Mouse (Mus musculus): Measurements from ENCODE around the gene Tmem19. TPM values are rescaled to one million over a fixed set of nuclear protein-coding genes. Genes with fewer than 3 reads are reported as not detected.

Tmem19 gene
- polyA plus RNA-seq, 1 experiment from 2014 or later, result 31.1 TPM

DNA sequence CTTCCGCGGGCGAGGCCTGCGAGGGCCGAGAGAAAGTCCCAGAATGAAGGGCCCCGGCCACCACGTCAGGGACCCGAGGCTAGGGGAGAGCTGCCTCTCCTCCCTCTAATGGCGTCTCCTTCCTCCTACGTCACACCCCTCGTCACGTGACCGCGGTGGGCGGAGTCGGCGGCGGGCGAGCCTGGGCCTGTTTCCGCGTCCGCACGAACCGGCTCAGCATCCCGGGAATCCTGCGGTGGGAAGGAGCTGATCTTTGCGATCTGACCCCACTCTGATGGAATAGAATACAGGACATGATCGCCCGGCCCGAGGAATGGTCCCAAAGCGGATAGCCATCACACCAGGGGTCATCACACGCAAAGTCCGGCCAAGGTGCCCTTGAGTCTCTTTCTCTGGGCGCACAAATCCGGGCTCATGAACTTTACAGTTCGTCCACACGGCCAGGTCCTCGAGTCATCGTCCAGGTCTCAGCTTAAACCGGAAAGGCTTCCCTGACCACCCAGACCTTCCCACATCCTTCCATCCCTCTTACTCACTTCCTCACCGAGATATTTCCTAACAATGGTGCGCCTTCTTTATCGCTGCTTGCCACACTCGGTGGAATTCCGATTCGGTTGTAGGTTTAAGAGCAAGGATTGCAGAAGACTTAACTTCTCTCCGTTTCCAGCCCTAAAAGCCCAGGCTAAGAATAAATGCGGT lies 46.7 kb downstream of the Tmem19 start, which contains the start of gene Rab21:
TSS of gene Rab21 (minus strand) at position 122 of the 699 bp plus-strand sequence.
- Histone ChIP-seq H3K4me1 (ENCODE audit: insufficient read depth, low read depth, low read length) (peaks cover 15% of the 10 kb centered on the region; the same call in 1 of the 2 replicates), H3K4me2 (replicated peaks; ENCODE audit: low read depth, low read length) (peak within 1 kb of the TSS; percentile 76), H3K4me3 (ENCODE audit: low read depth, low read length) (peak within 1 kb of the TSS; percentile 92), H3K9ac (replicated peaks; ENCODE audit: low read depth) (peak within 1 kb of the TSS; percentile 92), H3K36me3 (ENCODE audit: insufficient read depth, low read length) (no peaks in the 10 kb centered on the region), H3K9me3 (ENCODE audit: low read length) (no peaks in the 10 kb centered on the region), H3K27me3 (replicated peaks; ENCODE audit: insufficient read depth, low read length) (no peaks in the 10 kb centered on the region), H3K27ac (ENCODE audit: low read length) (peak within 1 kb of the TSS; percentile 98)
- WGBS, result under 1% methylated on average over 47 of the region's 48 CpGs
- peak; percentile 93 for ATAC-seq
- no peak for TF ChIP-seq CTCF (IDR thresholded peaks at IDR 0.05)
- no peak; the same call in 1 of the 2 replicates for TF ChIP-seq EP300 (IDR thresholded peaks at IDR 0.05)
- DNase-seq (ENCODE audit: low spot score), result peak; percentile 95

DNA sequence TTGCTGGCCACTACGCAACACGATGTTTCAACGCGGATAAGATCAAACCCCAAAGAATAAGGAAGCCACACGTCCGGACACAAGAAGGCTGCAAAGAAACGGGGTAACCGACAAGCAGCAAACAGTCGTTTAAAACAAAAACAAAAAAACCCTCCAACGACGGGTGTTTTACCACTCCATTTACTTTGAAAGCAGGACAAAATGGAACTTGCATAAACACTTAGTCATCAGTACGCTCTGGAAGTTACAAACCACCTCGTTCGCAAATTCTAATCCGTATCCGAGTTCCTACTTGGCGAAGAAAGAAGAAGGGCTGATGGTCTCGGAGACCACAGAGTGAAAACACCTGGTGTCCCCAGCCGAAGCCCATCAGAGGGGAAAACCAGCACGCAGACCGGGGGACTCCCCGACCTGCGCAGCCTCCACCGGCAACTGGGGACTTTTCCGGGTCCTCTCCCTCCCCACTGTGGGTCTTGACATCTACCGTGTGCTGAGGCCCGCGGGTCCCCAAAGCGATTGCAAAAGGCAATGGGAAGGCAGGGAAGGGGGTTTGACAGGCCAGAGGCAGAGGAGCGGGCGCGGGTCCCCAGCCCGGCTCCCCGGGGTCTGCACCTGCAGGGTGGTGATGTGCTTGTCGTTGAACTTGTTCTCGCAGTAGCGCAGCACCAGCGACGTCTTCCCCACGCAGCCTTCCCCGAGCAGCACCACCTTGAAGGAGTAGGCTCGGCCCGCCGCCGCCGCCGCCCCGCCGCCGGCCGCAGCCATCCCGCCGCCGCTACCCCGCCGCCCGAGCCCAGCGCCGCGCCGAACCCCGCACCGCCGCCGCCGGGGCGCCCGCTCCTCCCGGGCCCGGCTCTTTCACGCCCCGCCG lies 47.5 kb downstream of the Tmem19 start:
- Histone ChIP-seq H3K4me3 (ENCODE audit: low read depth, low read length) (peak overlapping the region; percentile 92), H3K4me2 (replicated peaks; ENCODE audit: low read depth, low read length) (peak overlapping the region; percentile 76), H3K27ac (ENCODE audit: low read length) (peak overlapping the region; percentile 98), H3K27me3 (replicated peaks; ENCODE audit: insufficient read depth, low read length) (no peaks in the 10 kb centered on the region), H3K9ac (replicated peaks; ENCODE audit: low read depth) (peak overlapping the region; percentile 92), H3K36me3 (ENCODE audit: insufficient read depth, low read length) (no peaks in the 10 kb centered on the region), H3K4me1 (ENCODE audit: insufficient read depth, low read depth, low read length) (peaks cover 15% of the 10 kb centered on the region; the same call in 1 of the 2 replicates), H3K9me3 (ENCODE audit: low read length) (no peaks in the 10 kb centered on the region)
- no peak for TF ChIP-seq CTCF (IDR thresholded peaks at IDR 0.05)
- no peak for TF ChIP-seq EP300 (IDR thresholded peaks at IDR 0.05)
- peak; percentile 52 for ATAC-seq
- WGBS, result under 1% methylated on average over 52 of the region's 73 CpGs
- DNase-seq (ENCODE audit: low spot score), result peak; percentile 49

DNA sequence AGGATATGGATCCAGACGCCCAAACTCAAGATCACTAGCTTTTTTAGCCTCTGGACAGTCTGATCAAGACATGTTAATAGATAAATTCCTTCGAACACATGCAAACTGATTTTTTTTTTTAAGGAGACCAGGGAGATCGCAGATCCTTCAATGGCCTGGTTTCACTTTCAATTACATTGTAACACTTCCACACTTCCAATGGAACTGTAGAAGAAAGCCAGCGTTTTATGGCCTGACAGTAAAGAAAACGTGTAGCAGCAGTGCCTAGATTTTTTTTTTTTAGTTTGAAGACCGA lies 48.1 kb downstream of the Tmem19 start:
- H3K4me3 ChIP-seq (ENCODE audit: low read depth, low read length), result peak overlapping the region; percentile 92
- ATAC-seq, result no peak
- 6% methylated on average over 6 of the region's 6 CpGs for WGBS
- TF ChIP-seq EP300 (IDR thresholded peaks at IDR 0.05) (no peak), CTCF (IDR thresholded peaks at IDR 0.05) (no peak)
- peak; percentile 69 for DNase-seq (ENCODE audit: low spot score)
- no peaks in the 10 kb centered on the region for H3K27me3 ChIP-seq (replicated peaks; ENCODE audit: insufficient read depth, low read length)
- H3K9ac ChIP-seq (replicated peaks; ENCODE audit: low read depth), result peak overlapping the region; percentile 92
- H3K4me1 ChIP-seq (ENCODE audit: insufficient read depth, low read depth, low read length), result peaks cover 15% of the 10 kb centered on the region; the same call in 1 of the 2 replicates
- no peaks in the 10 kb centered on the region for H3K9me3 ChIP-seq (ENCODE audit: low read length)
- no peaks in the 10 kb centered on the region for H3K36me3 ChIP-seq (ENCODE audit: insufficient read depth, low read length)
- H3K4me2 ChIP-seq (replicated peaks; ENCODE audit: low read depth, low read length), result peak overlapping the region; percentile 76
- H3K27ac ChIP-seq (ENCODE audit: low read length), result peak overlapping the region; percentile 98

DNA sequence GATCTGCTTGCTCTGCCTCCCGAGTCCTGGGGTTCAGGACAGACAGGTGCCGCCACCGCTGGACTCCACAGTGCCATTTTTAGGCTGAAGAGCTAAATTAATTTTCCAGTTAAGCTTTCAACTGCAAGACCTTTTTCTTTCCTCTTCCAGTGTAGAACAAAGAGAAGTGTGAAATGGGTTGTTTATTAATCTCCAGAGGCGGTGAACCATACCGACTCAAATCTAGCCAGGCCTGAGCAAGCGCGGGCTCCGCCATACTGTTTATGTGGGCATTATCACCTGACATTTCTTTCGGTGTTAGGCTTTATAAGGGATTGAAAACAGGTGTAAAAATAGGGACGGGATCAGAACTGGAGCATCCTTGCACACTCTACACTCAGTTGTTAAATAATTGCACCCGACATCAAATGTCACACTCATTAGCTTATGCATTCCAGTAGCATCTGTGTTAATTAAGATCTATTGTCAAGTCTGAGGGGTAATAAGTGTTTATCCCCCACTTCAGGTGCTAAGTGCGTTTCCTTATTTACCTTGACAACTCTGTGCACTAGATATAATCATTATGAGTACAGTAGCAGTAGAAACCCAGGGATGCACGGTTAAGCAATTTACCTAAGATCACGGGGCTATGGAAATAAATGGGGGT lies 48.5 kb downstream of the Tmem19 start:
- DNase-seq (ENCODE audit: low spot score), result no peak
- H3K27ac ChIP-seq (ENCODE audit: low read length), result peak overlapping the region; percentile 98; the same call in 1 of the 2 replicates
- no peaks in the 10 kb centered on the region for H3K27me3 ChIP-seq (replicated peaks; ENCODE audit: insufficient read depth, low read length)
- H3K4me3 ChIP-seq (ENCODE audit: low read depth, low read length), result peak overlapping the region; percentile 92
- no peaks in the 10 kb centered on the region for H3K9me3 ChIP-seq (ENCODE audit: low read length)
- H3K9ac ChIP-seq (replicated peaks; ENCODE audit: low read depth), result peak overlapping the region; percentile 30; the same call in 1 of the 2 replicates
- ATAC-seq, result no peak
- WGBS, result 69% methylated on average over 14 of the region's 14 CpGs
- H3K4me1 ChIP-seq (ENCODE audit: insufficient read depth, low read depth, low read length), result peaks cover 15% of the 10 kb centered on the region; the same call in 1 of the 2 replicates
- peak overlapping the region; percentile 76 for H3K4me2 ChIP-seq (replicated peaks; ENCODE audit: low read depth, low read length)
- TF ChIP-seq CTCF (IDR thresholded peaks at IDR 0.05) (no peak), EP300 (IDR thresholded peaks at IDR 0.05) (no peak)
- H3K36me3 ChIP-seq (ENCODE audit: insufficient read depth, low read length), result no peaks in the 10 kb centered on the region

DNA sequence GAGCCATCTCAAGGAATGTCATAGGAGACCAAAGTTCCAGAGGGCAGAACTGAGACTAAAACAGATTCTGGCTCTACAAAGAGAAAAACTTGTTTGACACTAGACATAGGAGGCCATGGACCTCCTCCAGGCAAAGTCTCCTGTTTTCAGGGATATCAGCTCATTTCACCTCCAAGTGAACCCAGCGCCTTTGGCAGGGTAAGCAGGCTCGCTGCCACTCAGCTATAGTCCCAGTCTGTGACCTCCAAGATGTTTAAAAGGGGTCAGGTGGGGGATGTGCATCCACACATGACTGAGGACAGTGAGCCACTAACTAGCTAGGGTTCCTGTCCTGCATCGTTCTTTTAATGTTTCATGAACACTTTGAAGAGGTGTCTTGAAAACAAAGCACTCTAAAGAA lies 49.6 kb downstream of the Tmem19 start:
- Histone ChIP-seq H3K9me3 (ENCODE audit: low read length) (no peaks in the 10 kb centered on the region), H3K27ac (ENCODE audit: low read length) (peak overlapping the region; percentile 33), H3K4me1 (ENCODE audit: insufficient read depth, low read depth, low read length) (peaks cover 15% of the 10 kb centered on the region; the same call in 1 of the 2 replicates), H3K4me2 (replicated peaks; ENCODE audit: low read depth, low read length) (0 out of 2 replicates have a peak overlapping the region, but pooled peaks have one; percentile 2), H3K36me3 (ENCODE audit: insufficient read depth, low read length) (no peaks in the 10 kb centered on the region), H3K9ac (replicated peaks; ENCODE audit: low read depth) (no peak overlapping the region), H3K27me3 (replicated peaks; ENCODE audit: insufficient read depth, low read length) (no peaks in the 10 kb centered on the region), H3K4me3 (ENCODE audit: low read depth, low read length) (no peak overlapping the region)
- ATAC-seq, result no peak; the same call in 1 of the 2 replicates
- DNase-seq (ENCODE audit: low spot score), result peak; percentile 46
- no peak for TF ChIP-seq CTCF (IDR thresholded peaks at IDR 0.05)
- peak; percentile 24; the same call in 1 of the 2 replicates for TF ChIP-seq EP300 (IDR thresholded peaks at IDR 0.05)
- WGBS, result 29% methylated on average over 3 of the region's 3 CpGs

All from lung, postnatal 0 days (tissue).